Mouse (Mus musculus): ENCODE results near the gene Nudt16l1. TPM values are rescaled to one million over a fixed set of nuclear protein-coding genes. Genes with fewer than 3 reads are reported as not detected.

Nudt16l1 gene
- polyA plus RNA-seq, 1 experiment, result 137 TPM

- no peak overlapping the region for H3K27ac ChIP-seq (ENCODE audit: insufficient read depth, low read depth, low read length)
- no peaks in the 10 kb centered on the region for H3K4me1 ChIP-seq (ENCODE audit: control insufficient read depth, insufficient read depth, low read length)
- 54% methylated on average over 5 of the region's 5 CpGs for WGBS
- no peak overlapping the region for H3K4me3 ChIP-seq (ENCODE audit: insufficient read depth, low read depth, low read length)
- no peaks in the 10 kb centered on the region for H3K27me3 ChIP-seq (replicated peaks; ENCODE audit: control insufficient read depth, insufficient read depth, low read length)
- no peaks in the 10 kb centered on the region for H3K36me3 ChIP-seq (ENCODE audit: control insufficient read depth, insufficient read depth, low read length)
- no peak for TF ChIP-seq POLR2A (IDR thresholded peaks at IDR 0.05; ENCODE audit: low read depth, low read length)
- no peak for TF ChIP-seq CTCF (conservative IDR thresholded peaks at IDR 0.05; ENCODE audit: insufficient read depth, insufficient read length, low read depth, low read length)
- DNase-seq, result peak; percentile 50
Observed at GRCm38 (mm10) chr16:4978275-4979051, 39.9 kb downstream of the Nudt16l1 start.

- Histone ChIP-seq H3K36me3 (ENCODE audit: control insufficient read depth, insufficient read depth, low read length) (no peaks in the 10 kb centered on the region), H3K27ac (ENCODE audit: insufficient read depth, low read depth, low read length) (no peak overlapping the region), H3K27me3 (replicated peaks; ENCODE audit: control insufficient read depth, insufficient read depth, low read length) (no peaks in the 10 kb centered on the region), H3K4me1 (ENCODE audit: control insufficient read depth, insufficient read depth, low read length) (no peaks in the 10 kb centered on the region), H3K4me3 (ENCODE audit: insufficient read depth, low read depth, low read length) (no peak overlapping the region)
- 66% methylated on average over 4 of the region's 4 CpGs for WGBS
- TF ChIP-seq POLR2A (IDR thresholded peaks at IDR 0.05; ENCODE audit: low read depth, low read length) (no peak), CTCF (conservative IDR thresholded peaks at IDR 0.05; ENCODE audit: insufficient read depth, insufficient read length, low read depth, low read length) (peak; percentile 73)
- peak; percentile 52 for DNase-seq
Observed at GRCm38 (mm10) chr16:4979755-4980380, 41.3 kb downstream of the Nudt16l1 start.

- H3K4me3 ChIP-seq (ENCODE audit: insufficient read depth, low read depth, low read length), result no peak overlapping the region
- WGBS, result 90% methylated on average over 12 of the region's 12 CpGs
- DNase-seq, result no peak
Observed at GRCm38 (mm10) chr16:4984717-4985116, 46.2 kb downstream of the Nudt16l1 start.

More at GRCm38 (mm10) chr16:4984717-4985116, 46.2 kb downstream of the Nudt16l1 start:
- no peaks in the 10 kb centered on the region for H3K36me3 ChIP-seq (ENCODE audit: control insufficient read depth, insufficient read depth, low read length)
- H3K27me3 ChIP-seq (replicated peaks; ENCODE audit: control insufficient read depth, insufficient read depth, low read length), result no peaks in the 10 kb centered on the region
- H3K27ac ChIP-seq (ENCODE audit: insufficient read depth, low read depth, low read length), result no peak overlapping the region
- TF ChIP-seq CTCF (conservative IDR thresholded peaks at IDR 0.05; ENCODE audit: insufficient read depth, insufficient read length, low read depth, low read length) (no peak), POLR2A (IDR thresholded peaks at IDR 0.05; ENCODE audit: low read depth, low read length) (no peak)
- no peaks in the 10 kb centered on the region for H3K4me1 ChIP-seq (ENCODE audit: control insufficient read depth, insufficient read depth, low read length)

Other genes with a start within 250 kb of the Nudt16l1 start
- 5.7 and 6.6 TPM in 2 replicates for gene Nmral1, start 219.4 kb upstream of the Nudt16l1 start, polyA plus RNA-seq (2012; rRNA removed)
- 57.2 and 70.7 TPM in 2 replicates for gene Hmox2, start 212.4 kb upstream of the Nudt16l1 start, polyA plus RNA-seq (2012; rRNA removed)
- gene Cdip1, start 148.5 kb upstream of the Nudt16l1 start, polyA plus RNA-seq (2012; rRNA removed), result 83.2 and 105 TPM in 2 replicates
- gene 4930562C15Rik, start 103.3 kb upstream of the Nudt16l1 start, polyA plus RNA-seq (2012; rRNA removed), result 0.03 TPM in 1 of 2 replicates, not detected in the other
- gene Ubald1, start 58.4 kb upstream of the Nudt16l1 start, polyA plus RNA-seq (2012; rRNA removed), result 38.4 and 39.2 TPM in 2 replicates
- 197 and 218 TPM in 2 replicates for gene Mgrn1, start 52.5 kb upstream of the Nudt16l1 start, polyA plus RNA-seq (2012; rRNA removed)
- 50.7 and 61.1 TPM in 2 replicates for gene Anks3, start 25.4 kb downstream of the Nudt16l1 start, polyA plus RNA-seq (2012; rRNA removed)
- gene Sept12, start 59.1 kb downstream of the Nudt16l1 start, polyA plus RNA-seq (2012; rRNA removed), result 0.33 TPM in 1 of 2 replicates, not detected in the other
- gene Smim22, start 68.5 kb downstream of the Nudt16l1 start, polyA plus RNA-seq (2012; rRNA removed), result 156 and 232 TPM in 2 replicates
- gene Rogdi, start 74.8 kb downstream of the Nudt16l1 start, polyA plus RNA-seq (2012; rRNA removed), result 251 and 286 TPM in 2 replicates
- gene Glyr1, start 111.1 kb downstream of the Nudt16l1 start, polyA plus RNA-seq (2012; rRNA removed), result 76.1 and 85.6 TPM in 2 replicates
- gene Ubn1, start 111.3 kb downstream of the Nudt16l1 start, polyA plus RNA-seq (2012; rRNA removed), result 22.9 and 28.7 TPM in 2 replicates
- gene Ppl, start 193.7 kb downstream of the Nudt16l1 start, polyA plus RNA-seq (2012; rRNA removed), result 3.3 and 3.9 TPM in 2 replicates
- gene Sec14l5, start 208.3 kb downstream of the Nudt16l1 start, polyA plus RNA-seq (2012; rRNA removed), result 0.07 and 0.34 TPM in 2 replicates

Measured in kidney, adult 2 months (tissue).